Mouse (Mus musculus) midbrain, embryonic 10.5 days (tissue): ENCODE measurements at regions not wholly inside any gene's neighbourhood (a gene's known extent, or its start where the extent isn't known, plus 50 kb on each side); places are given as distances from the start of the nearest gene placed in this dataset.

Experiments
- DNase-seq: peaks from one replicate; pipeline ENCODE4 v3.0.0-alpha.2; 2017; ENCODE audit warnings: low spot score
- H3K27ac ChIP-seq: fragments of 300-500 bp; sonication (generic); replicated peaks from 2 replicates; pipeline ENCODE4 v1.5.1; 2016; ENCODE audit warnings: mild to moderate bottlenecking
- H3K27me3 ChIP-seq: fragments of 300-500 bp; sonication (generic); 2 replicates; pipeline ENCODE4 v1.6.1; 2016; ENCODE audit warnings: low read depth, mild to moderate bottlenecking; ENCODE audit not compliant: poor library complexity, severe bottlenecking
- H3K36me3 ChIP-seq: fragments of 300-500 bp; sonication (generic); 2 replicates; pipeline ENCODE4 v1.6.1; 2016; ENCODE audit warnings: mild to moderate bottlenecking, moderate library complexity
- H3K4me1 ChIP-seq: fragments of 300-500 bp; sonication (generic); 2 replicates; pipeline ENCODE4 v1.6.1; 2016
- H3K4me3 ChIP-seq: fragments of 300-500 bp; sonication (generic); 2 replicates; pipeline ENCODE4 v1.5.1; 2016; ENCODE audit warnings: mild to moderate bottlenecking, moderate library complexity
- H3K9me3 ChIP-seq: fragments of 300-500 bp; sonication (generic); replicated peaks from 2 replicates; pipeline ENCODE4 v1.6.1; 2016; ENCODE audit warnings: mild to moderate bottlenecking
- WGBS: fragments of 180-500 bp; shearing (Covaris S2); methylation state at CpG from one replicate; pipeline ENCODE4 v1.1.7; 2016; 5-methylcytosine and 5-hydroxymethylcytosine counted together

- WGBS: 93% methylated on average over 5 of the region's 5 CpGs
- H3K4me3 ChIP-seq: no peak overlapping the region
- no peaks in the 10 kb centered on the region for H3K27me3 ChIP-seq
- DNase-seq: no peak
- H3K9me3 ChIP-seq: no peaks in the 10 kb centered on the region
- no peak overlapping the region for H3K27ac ChIP-seq
- H3K4me1 ChIP-seq: no peaks in the 10 kb centered on the region
- H3K36me3 ChIP-seq: no peaks in the 10 kb centered on the region
Measured at GRCm38 (mm10) chr3:144310748-144311147, 105.7 kb upstream of the Lmo4 start.

- no peaks in the 10 kb centered on the region for H3K36me3 ChIP-seq
- WGBS: 92% methylated on average over 4 of the region's 4 CpGs
- 0 out of 2 replicates have a peak, but pooled peaks cover 6% of the 10 kb centered on the region for H3K4me1 ChIP-seq
- no peak overlapping the region for H3K27ac ChIP-seq
- no peak for DNase-seq
- H3K4me3 ChIP-seq: no peak overlapping the region
- no peaks in the 10 kb centered on the region for H3K9me3 ChIP-seq
- no peaks in the 10 kb centered on the region for H3K27me3 ChIP-seq
Measured at GRCm38 (mm10) chr3:144308616-144309015, 103.6 kb upstream of the Lmo4 start.

- no peak overlapping the region for H3K27ac ChIP-seq
- WGBS: 84% methylated on average over 3 of the region's 3 CpGs
- no peak overlapping the region for H3K4me3 ChIP-seq
- H3K27me3 ChIP-seq: no peaks in the 10 kb centered on the region
- DNase-seq: no peak
- H3K9me3 ChIP-seq: no peaks in the 10 kb centered on the region
- H3K4me1 ChIP-seq: 0 out of 2 replicates have a peak, but pooled peaks cover 6% of the 10 kb centered on the region
- no peaks in the 10 kb centered on the region for H3K36me3 ChIP-seq
Measured at GRCm38 (mm10) chr3:144307557-144307956, 102.5 kb upstream of the Lmo4 start.

GRCm38 (mm10) chr3:144305456-144305855, 100.4 kb upstream of the Lmo4 start:
- 0 out of 2 replicates have a peak, but pooled peaks cover 6% of the 10 kb centered on the region for H3K4me1 ChIP-seq
- no peak for DNase-seq
- 75% methylated on average over 4 of the region's 4 CpGs for WGBS
- no peaks in the 10 kb centered on the region for H3K27me3 ChIP-seq
- no peaks in the 10 kb centered on the region for H3K9me3 ChIP-seq
- H3K36me3 ChIP-seq: no peaks in the 10 kb centered on the region
- H3K4me3 ChIP-seq: no peak overlapping the region
- no peak overlapping the region for H3K27ac ChIP-seq

GRCm38 (mm10) chr3:144304924-144305323, 99.9 kb upstream of the Lmo4 start:
- 50% methylated on average over 4 of the region's 4 CpGs for WGBS
- no peak for DNase-seq
- no peaks in the 10 kb centered on the region for H3K27me3 ChIP-seq
- H3K36me3 ChIP-seq: no peaks in the 10 kb centered on the region
- H3K27ac ChIP-seq: no peak overlapping the region
- no peaks in the 10 kb centered on the region for H3K9me3 ChIP-seq
- H3K4me1 ChIP-seq: 0 out of 2 replicates have a peak, but pooled peaks cover 6% of the 10 kb centered on the region
- H3K4me3 ChIP-seq: no peak overlapping the region

- no peak overlapping the region for H3K4me3 ChIP-seq
- 0 out of 2 replicates have a peak, but pooled peaks cover 6% of the 10 kb centered on the region for H3K4me1 ChIP-seq
- H3K36me3 ChIP-seq: no peaks in the 10 kb centered on the region
- 93% methylated on average over 3 of the region's 3 CpGs for WGBS
- no peak for DNase-seq
- H3K27ac ChIP-seq: no peak overlapping the region
- H3K27me3 ChIP-seq: no peaks in the 10 kb centered on the region
- no peaks in the 10 kb centered on the region for H3K9me3 ChIP-seq
Measured at GRCm38 (mm10) chr3:144302626-144303025, 97.6 kb upstream of the Lmo4 start.

- H3K36me3 ChIP-seq: no peaks in the 10 kb centered on the region
- H3K9me3 ChIP-seq: no peaks in the 10 kb centered on the region
- H3K4me3 ChIP-seq: no peak overlapping the region
- H3K4me1 ChIP-seq: 0 out of 2 replicates have a peak, but pooled peaks cover 6% of the 10 kb centered on the region
- DNase-seq: no peak
- H3K27me3 ChIP-seq: no peaks in the 10 kb centered on the region
- H3K27ac ChIP-seq: no peak overlapping the region
- WGBS: 88% methylated on average over 3 of the region's 3 CpGs
Measured at GRCm38 (mm10) chr3:144301068-144301467, 96.0 kb upstream of the Lmo4 start.

GRCm38 (mm10) chr3:144299239-144299638, 94.2 kb upstream of the Lmo4 start:
- no peak for DNase-seq
- no peak overlapping the region for H3K4me3 ChIP-seq
- WGBS: 93% methylated on average over 5 of the region's 5 CpGs
- H3K27ac ChIP-seq: no peak overlapping the region
- H3K36me3 ChIP-seq: no peaks in the 10 kb centered on the region
- no peaks in the 10 kb centered on the region for H3K9me3 ChIP-seq
- H3K4me1 ChIP-seq: no peaks in the 10 kb centered on the region
- H3K27me3 ChIP-seq: no peaks in the 10 kb centered on the region

- no peaks in the 10 kb centered on the region for H3K27me3 ChIP-seq
- no peak for DNase-seq
- no peaks in the 10 kb centered on the region for H3K4me1 ChIP-seq
- WGBS: 87% methylated on average over 3 of the region's 3 CpGs
- no peaks in the 10 kb centered on the region for H3K36me3 ChIP-seq
- H3K4me3 ChIP-seq: no peak overlapping the region
- no peaks in the 10 kb centered on the region for H3K9me3 ChIP-seq
- H3K27ac ChIP-seq: no peak overlapping the region; the same call in 1 of the 2 replicates
Measured at GRCm38 (mm10) chr3:144289489-144289888, 84.5 kb upstream of the Lmo4 start.

GRCm38 (mm10) chr3:144286100-144286499, 81.1 kb upstream of the Lmo4 start:
- H3K27ac ChIP-seq: no peak overlapping the region
- no peaks in the 10 kb centered on the region for H3K4me1 ChIP-seq
- DNase-seq: no peak
- WGBS: 90% methylated on average over 8 of the region's 8 CpGs
- no peaks in the 10 kb centered on the region for H3K9me3 ChIP-seq
- H3K4me3 ChIP-seq: no peak overlapping the region
- H3K36me3 ChIP-seq: no peaks in the 10 kb centered on the region
- no peaks in the 10 kb centered on the region for H3K27me3 ChIP-seq

- 85% methylated on average over 3 of the region's 3 CpGs for WGBS
- Histone ChIP-seq H3K9me3 (no peaks in the 10 kb centered on the region), H3K27ac (no peak overlapping the region), H3K4me1 (no peaks in the 10 kb centered on the region), H3K4me3 (no peak overlapping the region), H3K36me3 (no peaks in the 10 kb centered on the region), H3K27me3 (no peaks in the 10 kb centered on the region)
- DNase-seq: no peak
Measured at GRCm38 (mm10) chr3:144284326-144284725, 79.3 kb upstream of the Lmo4 start.

- H3K27me3 ChIP-seq: no peaks in the 10 kb centered on the region
- no peak overlapping the region for H3K4me3 ChIP-seq
- H3K27ac ChIP-seq: no peak overlapping the region
- H3K36me3 ChIP-seq: no peaks in the 10 kb centered on the region
- H3K4me1 ChIP-seq: no peaks in the 10 kb centered on the region
- H3K9me3 ChIP-seq: no peaks in the 10 kb centered on the region
- no peak for DNase-seq
- 94% methylated on average over 5 of the region's 5 CpGs for WGBS
Measured at GRCm38 (mm10) chr3:144273115-144273514, 68.1 kb upstream of the Lmo4 start.

GRCm38 (mm10) chr3:144270206-144270605, 65.2 kb upstream of the Lmo4 start:
- Histone ChIP-seq H3K4me1 (no peaks in the 10 kb centered on the region), H3K27me3 (no peaks in the 10 kb centered on the region), H3K9me3 (no peaks in the 10 kb centered on the region), H3K36me3 (no peaks in the 10 kb centered on the region), H3K4me3 (no peak overlapping the region), H3K27ac (no peak overlapping the region)
- 88% methylated on average over 6 of the region's 6 CpGs for WGBS
- no peak for DNase-seq

- Histone ChIP-seq H3K4me1 (no peaks in the 10 kb centered on the region), H3K4me3 (no peak overlapping the region), H3K9me3 (no peaks in the 10 kb centered on the region), H3K27me3 (no peaks in the 10 kb centered on the region), H3K27ac (no peak overlapping the region), H3K36me3 (no peaks in the 10 kb centered on the region)
- WGBS: 73% methylated on average over 3 of the region's 3 CpGs
- no peak for DNase-seq
Measured at GRCm38 (mm10) chr3:144264554-144264953, 59.5 kb upstream of the Lmo4 start.
